Mouse (Mus musculus): ENCODE measurements around the gene Nxt2.

DNA sequence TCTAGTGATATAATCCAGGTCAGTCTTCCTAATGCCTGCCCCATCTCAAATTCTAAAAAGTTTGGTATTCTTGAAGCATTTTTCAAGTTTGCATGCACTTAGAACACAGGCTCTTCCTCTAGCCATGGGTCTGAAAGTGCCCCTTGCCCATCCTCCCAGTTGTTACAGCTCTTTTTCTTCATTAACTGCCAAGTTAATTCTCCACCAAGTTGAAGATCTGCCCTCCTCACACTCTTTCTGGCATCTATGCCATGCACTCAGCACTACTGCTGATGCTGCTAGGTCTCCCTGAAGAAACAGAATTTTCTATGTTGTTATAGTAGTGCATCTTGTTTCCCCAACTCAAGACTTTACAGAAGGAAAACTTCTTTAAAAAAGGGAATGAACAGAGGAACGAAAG, 31.0 kb upstream of the Nxt2 start:
- no peak for TF ChIP-seq CTCF (IDR thresholded peaks at IDR 0.05; ENCODE audit: insufficient read depth, low read depth, low read length)
- no peak for TF ChIP-seq POLR2A (IDR thresholded peaks at IDR 0.05; ENCODE audit: insufficient read depth, low read depth, low read length)

Measured in olfactory bulb, adult 2 months (tissue).